Mouse (Mus musculus) E14TG2a.4 (cell line): ENCODE measurements around the gene Ppara.

ENCODE experiments used
- CTCF ChIP-seq: conservative IDR thresholded peaks from 2 replicates; pipeline ENCODE4 v1.5.1; 2014; ENCODE audit warnings: low read length
- POU5F1 ChIP-seq: IDR thresholded peaks from 2 replicates; pipeline ENCODE4 v1.6.1; 2014; ENCODE audit warnings: low read length, borderline replicate concordance

DNA sequence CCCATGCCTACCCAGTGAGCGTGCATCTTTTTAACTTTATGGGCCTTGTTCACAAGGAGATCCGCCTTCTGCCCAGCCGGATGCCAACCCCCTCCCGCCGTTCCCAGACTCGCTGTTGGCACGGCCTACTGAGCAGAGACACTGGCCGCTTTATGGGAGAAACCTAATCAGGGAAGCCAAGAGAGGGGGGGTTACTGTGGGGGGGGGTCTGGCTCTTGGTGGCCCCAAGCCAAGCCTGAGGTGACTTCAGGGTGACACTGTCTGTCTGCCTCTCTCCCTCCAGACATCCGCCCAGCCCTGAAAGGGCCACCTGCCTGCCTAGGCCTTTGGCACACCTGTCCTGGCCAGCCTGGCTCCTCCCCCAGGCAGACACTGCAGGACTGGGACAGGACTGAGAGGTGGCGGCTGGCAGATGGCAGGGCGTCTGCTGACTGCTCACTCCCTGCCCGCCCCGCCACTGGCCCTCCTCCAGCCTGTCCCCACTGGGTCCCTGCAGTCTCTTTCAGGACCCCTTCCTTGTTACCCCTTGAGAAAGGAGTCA is 32.3 kb upstream of the Ppara start:
- TF ChIP-seq CTCF = no peak
- TF ChIP-seq POU5F1 = no peak
